Mouse (Mus musculus): ENCODE results near the gene Hdhd3.

DNA sequence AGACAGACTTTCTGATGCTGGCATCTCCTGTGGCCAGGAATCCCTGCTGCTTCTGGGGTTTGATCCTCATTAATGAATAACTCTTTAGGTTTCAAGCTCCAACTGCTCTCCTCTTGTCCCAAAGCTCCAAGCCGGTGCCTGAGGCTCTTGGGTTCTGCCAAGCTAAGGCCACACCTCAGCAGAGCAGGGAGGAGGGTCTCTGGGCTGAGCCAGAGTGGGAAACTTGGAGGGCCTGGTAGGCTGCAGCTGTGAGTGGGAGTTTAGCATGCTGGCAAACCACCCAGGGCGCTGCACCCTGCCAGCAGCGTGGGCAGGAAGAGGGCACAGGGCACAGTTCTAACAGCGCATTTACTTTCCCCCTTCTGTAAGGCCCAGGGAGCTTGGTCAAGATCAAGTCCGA is 5.6 kb upstream of the Hdhd3 start:
- TF ChIP-seq CTCF (IDR thresholded peaks at IDR 0.05; ENCODE audit: low read depth, low read length) (no peak), POLR2A (IDR thresholded peaks at IDR 0.05; ENCODE audit: borderline replicate concordance, low read depth, low read length) (no peak)
